Mouse (Mus musculus) urinary bladder, postnatal 25 days (tissue): ENCODE measurements around the gene St5.

Experiments used
- DNase-seq: peaks from one replicate; pipeline ENCODE4 v3.0.0; 2022; ENCODE audit warnings: low spot score

St5 gene

GRCm38 (mm10) chr7:109703190-109704015 lies at the start of gene St5, which contains the start of gene Akip1:
St5 (minus strand) TSS chr7:109703605.
Akip1 (plus strand) TSS chr7:109703690.
- peak; percentile 99 for DNase-seq

DNA sequence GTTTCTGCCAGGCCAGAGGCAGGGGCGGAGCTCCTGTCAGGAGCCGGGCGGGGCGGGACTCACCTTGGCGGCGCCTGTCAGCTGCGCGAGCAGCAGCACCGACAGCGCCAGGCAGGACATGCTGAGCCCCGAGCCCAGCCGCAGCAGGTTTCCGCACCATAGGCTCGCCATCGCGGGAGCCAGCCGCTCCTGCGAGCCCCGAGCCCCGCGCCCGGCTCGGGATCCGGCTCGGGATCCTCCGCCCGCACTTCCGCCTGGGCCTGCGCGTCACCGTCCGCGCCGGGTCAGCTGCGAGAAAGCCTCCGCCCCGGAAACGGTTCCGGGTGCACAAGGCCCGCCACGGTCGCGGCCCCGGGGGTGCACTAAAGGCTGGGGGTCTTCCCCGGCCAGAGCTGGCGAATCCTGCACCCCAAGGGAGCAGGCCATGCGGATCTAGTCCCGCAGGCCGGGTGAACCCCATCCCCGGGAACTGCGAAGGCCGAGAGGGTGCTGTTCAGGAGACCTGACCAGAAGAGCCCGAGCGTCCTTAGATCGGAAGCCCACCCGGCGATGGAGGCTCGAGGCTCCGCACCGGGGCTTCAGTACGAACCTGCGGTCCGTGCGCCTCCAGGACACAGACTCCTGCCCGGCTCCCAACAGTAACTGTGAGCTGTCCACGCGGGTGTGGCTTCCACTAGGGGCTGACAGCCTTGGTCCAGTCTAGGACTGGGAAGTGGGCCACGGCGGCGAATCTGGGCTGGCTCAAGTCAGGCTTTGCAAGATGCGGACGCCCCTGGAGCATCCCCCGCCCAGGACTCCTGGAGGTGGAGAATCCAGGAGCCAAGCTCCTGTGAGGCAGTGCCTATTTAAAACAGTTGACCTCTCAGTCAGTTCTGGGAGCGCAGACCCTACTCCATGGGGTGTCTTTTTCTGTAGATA lies 48.9 kb upstream of the St5 start, which contains the start of gene Tmem9b:
TSS of gene Tmem9b (minus strand) at position 868 of the 918 bp plus-strand sequence.
- DNase-seq: peak; percentile 78

- DNase-seq: no peak
Measured at GRCm38 (mm10) chr7:109751427-109752007, 48.1 kb upstream of the St5 start.

GRCm38 (mm10) chr7:109747747-109748146 lies 44.3 kb upstream of the St5 start:
- DNase-seq: no peak

- no peak for DNase-seq
Measured at GRCm38 (mm10) chr7:109741703-109742102, 38.3 kb upstream of the St5 start.

DNA sequence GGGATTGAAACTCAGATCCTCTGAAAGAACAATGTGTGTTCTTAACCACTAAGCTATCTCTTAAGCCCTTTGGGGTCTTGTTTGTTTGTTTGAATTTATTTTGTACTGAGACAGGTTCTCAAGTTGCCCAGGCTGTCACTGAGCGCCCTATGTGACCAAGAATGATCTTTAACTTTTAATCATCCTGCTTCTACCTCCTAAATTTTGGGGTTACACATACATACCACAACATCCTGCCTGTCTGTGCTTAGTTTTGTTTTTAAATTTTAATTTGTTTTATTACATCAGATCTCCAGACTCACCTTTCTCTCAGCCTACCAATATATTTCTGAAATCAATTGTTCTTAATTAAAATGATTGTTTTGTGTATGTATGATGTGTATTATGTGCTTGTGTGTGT lies 37.7 kb upstream of the St5 start:
- DNase-seq: no peak

DNA sequence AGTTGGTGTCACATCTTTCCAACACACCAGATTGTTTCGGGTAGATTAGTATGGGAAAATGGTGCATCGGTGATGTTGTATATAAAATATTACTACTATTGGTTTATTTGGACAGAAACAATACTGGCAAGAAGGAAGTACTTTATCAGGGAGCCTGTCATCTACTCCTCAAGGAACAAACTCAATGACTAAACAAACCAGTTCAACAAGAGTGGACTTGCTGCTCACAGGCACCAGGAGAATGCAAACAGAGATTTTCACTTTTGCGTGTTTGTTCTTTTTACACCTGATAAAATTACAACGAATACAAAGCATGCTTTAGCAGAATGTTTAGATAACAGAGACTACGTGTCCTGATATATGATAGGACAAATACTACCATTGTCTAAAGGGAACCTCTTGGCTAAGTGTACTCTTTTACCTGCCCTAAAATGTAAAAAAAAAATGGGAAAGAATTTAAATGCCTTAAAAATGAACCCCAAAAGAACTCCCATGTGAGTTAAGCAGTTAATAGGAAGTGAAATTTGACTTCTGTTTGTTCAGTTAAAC lies 36.5 kb upstream of the St5 start:
- no peak for DNase-seq

GRCm38 (mm10) chr7:109734806-109735205 lies 31.4 kb upstream of the St5 start:
- no peak for DNase-seq

DNA sequence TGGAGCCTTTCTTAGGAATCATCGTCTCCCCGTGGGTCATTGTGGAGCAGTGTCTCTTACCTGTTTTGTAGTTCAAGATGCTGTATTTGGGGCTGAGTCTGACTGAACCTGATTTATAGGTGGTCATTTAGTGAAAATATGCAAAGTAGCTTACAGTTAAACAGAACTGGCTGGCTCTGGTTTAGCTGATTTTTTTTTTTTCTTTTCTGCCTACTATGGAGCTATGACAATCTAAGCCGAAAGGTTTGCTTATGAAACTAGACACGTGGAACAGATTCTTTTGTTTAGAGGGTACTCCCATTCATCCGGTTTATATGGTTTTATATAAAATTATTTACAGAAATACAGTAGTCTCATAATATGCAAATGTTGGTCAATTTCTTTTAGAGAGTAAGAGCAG lies 28.2 kb upstream of the St5 start, which contains the start of gene Ascl3:
TSS of gene Ascl3 (minus strand) at position 101 of the 400 bp plus-strand sequence.
- no peak for DNase-seq

- DNase-seq: no peak
Measured at GRCm38 (mm10) chr7:109723697-109724096, 20.3 kb upstream of the St5 start, which contains the start of gene BC051019. BC051019 (minus strand) TSS chr7:109723850.

GRCm38 (mm10) chr7:109723114-109723513 lies 19.7 kb upstream of the St5 start:
- no peak for DNase-seq

GRCm38 (mm10) chr7:109722618-109723017 lies 19.2 kb upstream of the St5 start:
- DNase-seq: no peak

DNA sequence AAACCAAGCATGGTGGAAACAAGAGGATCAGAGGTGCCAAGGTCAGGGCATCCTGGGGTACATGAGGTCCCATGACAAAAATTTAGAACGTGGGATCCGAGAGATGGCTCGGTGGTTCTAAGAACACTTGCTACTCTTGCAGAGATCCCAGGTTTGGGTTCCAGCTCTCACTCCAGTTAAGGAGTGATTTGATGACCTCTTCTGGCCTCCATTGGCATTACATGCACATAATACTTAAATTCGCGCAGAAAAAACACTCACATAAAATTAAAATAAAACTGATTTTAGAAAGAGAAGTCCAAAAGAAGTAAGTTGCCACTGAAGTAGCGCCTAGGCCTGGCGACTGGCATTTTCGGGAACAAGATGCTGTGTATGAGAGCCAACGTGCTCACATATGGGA lies 15.9 kb upstream of the St5 start:
- DNase-seq: peak; percentile 22

GRCm38 (mm10) chr7:109713434-109713982 lies 10.1 kb upstream of the St5 start:
- no peak for DNase-seq

GRCm38 (mm10) chr7:109712198-109712597 lies 8.8 kb upstream of the St5 start:
- no peak for DNase-seq

- no peak for DNase-seq
Measured at GRCm38 (mm10) chr7:109710069-109710468, 6.7 kb upstream of the St5 start.

DNA sequence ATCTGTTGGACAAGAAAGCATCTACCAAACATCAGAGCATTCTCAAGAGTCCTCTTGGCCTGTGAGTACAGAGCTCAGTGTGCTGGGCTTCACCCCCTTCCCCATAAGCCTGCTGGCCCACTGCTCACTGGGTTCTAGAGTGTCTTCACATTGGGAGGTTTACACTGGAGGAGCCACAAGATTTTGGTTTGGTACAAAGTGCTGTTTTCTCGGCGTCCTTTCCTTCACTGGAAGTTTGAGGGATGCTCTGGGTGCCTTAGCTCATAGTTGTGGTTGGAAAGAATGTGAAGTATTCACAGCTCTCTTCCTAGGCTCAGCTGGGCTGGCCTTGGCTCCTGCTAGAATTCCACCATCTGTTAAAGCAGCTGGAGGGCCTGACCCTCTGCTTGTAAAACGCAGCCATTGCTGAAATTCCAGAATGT lies 5.6 kb upstream of the St5 start:
- DNase-seq: peak; percentile 23

- no peak for DNase-seq
Measured at GRCm38 (mm10) chr7:109707023-109707785, 3.8 kb upstream of the St5 start.

DNA sequence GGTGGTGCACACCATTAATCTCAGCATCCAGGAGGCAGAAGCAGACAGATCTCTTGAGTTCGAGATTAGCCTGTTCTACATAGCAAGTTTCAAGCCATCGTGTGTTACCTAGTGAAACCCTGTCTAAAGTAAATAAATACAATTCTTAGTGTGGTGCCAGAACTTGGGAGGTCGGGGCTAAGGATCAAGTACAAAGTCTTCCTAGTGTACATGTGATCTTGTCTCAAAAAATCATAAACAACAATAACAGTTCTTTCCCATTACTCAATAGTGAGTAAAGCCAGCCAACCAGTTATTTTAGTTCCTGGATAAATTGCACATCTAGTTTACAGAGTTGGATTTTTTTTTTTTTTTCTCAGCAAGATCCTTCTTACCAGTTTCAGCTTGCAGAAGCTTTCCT lies 1.1 kb upstream of the St5 start:
- no peak for DNase-seq

DNA sequence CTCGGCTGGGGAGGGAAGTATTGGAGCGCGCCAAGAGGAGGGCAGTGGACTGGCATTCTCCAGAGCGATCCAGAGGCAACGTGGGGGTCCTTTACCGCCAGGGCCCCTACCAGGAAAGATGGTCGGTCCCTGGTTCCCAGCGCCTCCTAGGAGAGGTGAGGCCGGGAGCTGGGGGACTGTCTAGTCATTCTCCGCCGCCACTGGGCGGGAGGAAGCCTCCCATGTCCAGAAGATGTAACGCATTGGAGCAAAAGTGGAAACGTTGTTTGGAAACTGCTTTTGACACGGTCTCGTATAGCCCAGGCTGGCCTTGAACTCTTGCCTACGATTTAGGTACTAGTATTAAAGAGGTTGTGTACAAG lies 592 bp upstream of the St5 start:
- DNase-seq: no peak

DNA sequence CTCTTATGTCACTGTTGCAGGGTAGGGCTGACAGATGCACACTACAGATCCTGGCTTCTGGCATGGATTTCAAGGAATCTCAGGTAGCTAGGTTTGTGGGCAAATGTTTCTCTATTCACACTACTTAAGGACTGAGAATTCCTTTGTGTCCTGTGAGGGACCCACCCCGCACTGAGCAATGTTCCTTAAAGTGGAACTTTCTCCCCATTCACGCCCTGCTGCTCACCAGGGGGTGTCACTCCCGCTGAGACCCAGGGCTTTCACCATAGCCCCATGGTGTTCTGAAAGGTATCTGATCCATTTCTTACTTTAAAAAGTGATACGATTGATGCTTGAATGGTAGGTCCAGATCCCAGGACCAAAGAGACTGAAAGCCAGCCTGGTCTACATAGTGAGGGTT lies 684 bp downstream of the St5 start:
- no peak for DNase-seq
